Mouse (Mus musculus): ENCODE data around the gene Bckdha. TPM values are rescaled to one million over a fixed set of nuclear protein-coding genes. Genes with fewer than 3 reads are reported as not detected.

Gene Bckdha
- polyA plus RNA-seq, 1 experiment from 2014 or later = 32.9 TPM

- Histone ChIP-seq H3K4me3 (ENCODE audit: low read depth, low read length) (no peak overlapping the region), H3K36me3 (ENCODE audit: control insufficient read depth, insufficient read depth, low read length) (no peaks in the 10 kb centered on the region), H3K4me2 (replicated peaks; ENCODE audit: low read depth, low read length) (no peak overlapping the region), H3K9me3 (ENCODE audit: control insufficient read depth, low read length) (no peaks in the 10 kb centered on the region), H3K4me1 (replicated peaks; ENCODE audit: control insufficient read depth, insufficient read depth, low read length) (no peaks in the 10 kb centered on the region), H3K9ac (ENCODE audit: low read depth, low read length) (no peak overlapping the region), H3K27ac (ENCODE audit: low read depth, low read length) (no peak overlapping the region), H3K27me3 (ENCODE audit: control insufficient read depth, insufficient read depth, low read length) (no peaks in the 10 kb centered on the region)
- DNase-seq (ENCODE audit: low spot score) (no peak), ATAC-seq (ENCODE audit: low FRiP score) (no peak)
- WGBS = 89% methylated on average over 5 of the region's 5 CpGs
Measured at GRCm38 (mm10) chr7:25637099-25637498, 21.7 kb downstream of the Bckdha start.

- WGBS = 66% methylated on average over 3 of the region's 3 CpGs
- Histone ChIP-seq H3K4me1 (replicated peaks; ENCODE audit: control insufficient read depth, insufficient read depth, low read length) (no peaks in the 10 kb centered on the region), H3K4me2 (replicated peaks; ENCODE audit: low read depth, low read length) (no peak overlapping the region), H3K4me3 (ENCODE audit: low read depth, low read length) (no peak overlapping the region), H3K36me3 (ENCODE audit: control insufficient read depth, insufficient read depth, low read length) (no peaks in the 10 kb centered on the region), H3K9ac (ENCODE audit: low read depth, low read length) (no peak overlapping the region), H3K27me3 (ENCODE audit: control insufficient read depth, insufficient read depth, low read length) (no peaks in the 10 kb centered on the region), H3K27ac (ENCODE audit: low read depth, low read length) (no peak overlapping the region), H3K9me3 (ENCODE audit: control insufficient read depth, low read length) (no peaks in the 10 kb centered on the region)
- no peak for DNase-seq (ENCODE audit: low spot score)
- ATAC-seq (ENCODE audit: low FRiP score) = no peak
Measured at GRCm38 (mm10) chr7:25636373-25636772, 22.4 kb downstream of the Bckdha start.

DNA sequence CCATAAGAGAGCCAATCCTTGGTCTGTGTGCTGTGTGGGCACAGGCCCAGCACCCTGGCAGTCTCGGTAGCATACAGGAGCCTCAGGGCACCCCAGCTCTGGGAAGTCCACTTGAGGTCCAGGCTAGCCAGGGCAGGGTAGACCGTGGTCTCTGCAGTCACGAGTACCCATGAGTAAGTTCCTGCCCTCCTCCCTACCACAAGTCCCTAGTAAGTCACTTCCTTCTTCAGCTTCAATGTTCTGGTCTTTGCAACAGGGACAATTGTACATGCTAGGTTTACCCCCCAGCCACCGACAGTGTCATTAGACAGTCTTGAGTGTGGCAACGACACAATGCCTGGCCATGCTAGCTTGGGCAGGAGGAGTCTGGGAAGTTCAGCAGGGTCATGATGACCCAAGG is 26.1 kb downstream of the Bckdha start:
- WGBS = 91% methylated on average over 5 of the region's 5 CpGs
- Histone ChIP-seq H3K27ac (ENCODE audit: low read depth, low read length) (no peak overlapping the region), H3K27me3 (ENCODE audit: control insufficient read depth, insufficient read depth, low read length) (peaks cover 4% of the 10 kb centered on the region; the same call in 1 of the 2 replicates), H3K9ac (ENCODE audit: low read depth, low read length) (no peak overlapping the region), H3K4me1 (replicated peaks; ENCODE audit: control insufficient read depth, insufficient read depth, low read length) (no peaks in the 10 kb centered on the region; the same call in 1 of the 2 replicates), H3K9me3 (ENCODE audit: control insufficient read depth, low read length) (no peaks in the 10 kb centered on the region), H3K36me3 (ENCODE audit: control insufficient read depth, insufficient read depth, low read length) (no peaks in the 10 kb centered on the region), H3K4me2 (replicated peaks; ENCODE audit: low read depth, low read length) (no peak overlapping the region), H3K4me3 (ENCODE audit: low read depth, low read length) (no peak overlapping the region)
- ATAC-seq (ENCODE audit: low FRiP score) (no peak), DNase-seq (ENCODE audit: low spot score) (no peak)

DNA sequence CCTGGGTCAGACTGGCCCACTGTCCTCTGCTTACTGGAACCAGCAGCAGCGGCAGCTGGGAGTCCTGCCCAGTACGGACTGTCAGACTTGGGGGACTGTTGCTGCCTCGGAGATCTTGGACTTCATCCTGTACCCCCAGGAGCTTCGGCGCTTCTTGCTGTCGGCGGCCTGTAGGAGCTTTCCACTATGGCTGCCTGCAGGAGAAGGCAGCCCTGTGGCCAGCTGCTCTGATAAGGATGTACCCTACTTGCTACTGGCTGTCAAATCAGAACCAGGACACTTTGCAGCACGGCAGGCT is 30.5 kb downstream of the Bckdha start:
- DNase-seq (ENCODE audit: low spot score) (no peak), ATAC-seq (ENCODE audit: low FRiP score) (no peak)
- Histone ChIP-seq H3K4me1 (replicated peaks; ENCODE audit: control insufficient read depth, insufficient read depth, low read length) (peaks cover 3% of the 10 kb centered on the region; the same call in 1 of the 2 replicates), H3K4me3 (ENCODE audit: low read depth, low read length) (no peak overlapping the region), H3K9me3 (ENCODE audit: control insufficient read depth, low read length) (no peaks in the 10 kb centered on the region), H3K9ac (ENCODE audit: low read depth, low read length) (no peak overlapping the region), H3K36me3 (ENCODE audit: control insufficient read depth, insufficient read depth, low read length) (no peaks in the 10 kb centered on the region), H3K27ac (ENCODE audit: low read depth, low read length) (no peak overlapping the region), H3K27me3 (ENCODE audit: control insufficient read depth, insufficient read depth, low read length) (peaks cover 7% of the 10 kb centered on the region; the same call in 1 of the 2 replicates), H3K4me2 (replicated peaks; ENCODE audit: low read depth, low read length) (no peak overlapping the region)
- 66% methylated on average over 8 of the region's 8 CpGs for WGBS

DNA sequence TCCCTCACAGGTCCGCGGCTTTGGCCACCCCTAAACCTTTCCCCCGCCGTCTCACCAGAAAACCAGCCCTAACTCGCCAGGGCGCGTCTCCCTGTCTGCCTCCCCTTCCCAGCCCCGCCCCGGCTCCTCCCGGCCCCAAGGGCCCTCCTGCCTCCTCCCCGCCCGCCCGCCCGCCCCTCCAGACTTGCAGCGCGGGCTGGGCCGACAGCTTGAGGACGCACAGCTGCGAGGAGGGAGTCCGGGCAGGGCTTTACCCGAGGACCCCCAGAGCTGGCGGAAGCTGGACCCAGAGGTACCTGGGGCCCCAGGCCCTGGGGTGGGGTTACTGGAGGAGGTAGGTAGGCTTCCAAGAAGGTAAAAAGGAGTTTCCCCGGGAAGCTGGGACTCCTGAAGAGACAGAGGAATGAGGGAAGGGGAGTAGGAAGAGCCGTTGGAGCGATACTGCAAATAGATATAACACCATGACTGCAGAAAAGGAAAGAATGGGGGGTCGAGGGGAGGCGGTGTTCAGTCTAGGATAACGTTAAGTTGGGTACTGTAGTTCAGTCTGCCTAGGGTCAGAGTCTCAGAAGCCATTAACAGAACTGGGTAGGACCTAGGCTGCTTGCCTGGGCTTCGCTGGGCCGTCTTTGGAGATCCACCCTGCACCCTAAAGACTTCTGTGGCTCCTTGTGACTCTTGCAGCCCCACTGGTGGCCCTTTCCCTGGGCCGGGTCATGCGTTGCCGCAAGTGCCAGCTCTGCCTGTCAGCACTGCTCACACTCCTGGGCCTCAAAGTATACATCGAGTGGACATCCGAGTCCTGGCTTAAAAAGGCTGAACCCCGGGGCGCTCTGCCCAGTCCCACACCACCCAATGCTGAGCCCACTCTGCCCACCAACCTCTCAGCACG is 31.1 kb downstream of the Bckdha start:
- Histone ChIP-seq H3K9ac (ENCODE audit: low read depth, low read length) (peak overlapping the region; percentile 42; the same call in 1 of the 2 replicates), H3K27me3 (ENCODE audit: control insufficient read depth, insufficient read depth, low read length) (peaks cover 7% of the 10 kb centered on the region; the same call in 1 of the 2 replicates), H3K4me1 (replicated peaks; ENCODE audit: control insufficient read depth, insufficient read depth, low read length) (peaks cover 3% of the 10 kb centered on the region; the same call in 1 of the 2 replicates), H3K9me3 (ENCODE audit: control insufficient read depth, low read length) (no peaks in the 10 kb centered on the region), H3K36me3 (ENCODE audit: control insufficient read depth, insufficient read depth, low read length) (no peaks in the 10 kb centered on the region), H3K4me3 (ENCODE audit: low read depth, low read length) (peak overlapping the region; percentile 2; the same call in 1 of the 2 replicates), H3K4me2 (replicated peaks; ENCODE audit: low read depth, low read length) (peak overlapping the region; percentile 24), H3K27ac (ENCODE audit: low read depth, low read length) (no peak overlapping the region; the same call in 1 of the 2 replicates)
- WGBS = 20% methylated on average over 37 of the region's 38 CpGs
- ATAC-seq (ENCODE audit: low FRiP score) (peak; percentile 45; the same call in 1 of the 2 replicates), DNase-seq (ENCODE audit: low spot score) (peak; percentile 45)

DNA sequence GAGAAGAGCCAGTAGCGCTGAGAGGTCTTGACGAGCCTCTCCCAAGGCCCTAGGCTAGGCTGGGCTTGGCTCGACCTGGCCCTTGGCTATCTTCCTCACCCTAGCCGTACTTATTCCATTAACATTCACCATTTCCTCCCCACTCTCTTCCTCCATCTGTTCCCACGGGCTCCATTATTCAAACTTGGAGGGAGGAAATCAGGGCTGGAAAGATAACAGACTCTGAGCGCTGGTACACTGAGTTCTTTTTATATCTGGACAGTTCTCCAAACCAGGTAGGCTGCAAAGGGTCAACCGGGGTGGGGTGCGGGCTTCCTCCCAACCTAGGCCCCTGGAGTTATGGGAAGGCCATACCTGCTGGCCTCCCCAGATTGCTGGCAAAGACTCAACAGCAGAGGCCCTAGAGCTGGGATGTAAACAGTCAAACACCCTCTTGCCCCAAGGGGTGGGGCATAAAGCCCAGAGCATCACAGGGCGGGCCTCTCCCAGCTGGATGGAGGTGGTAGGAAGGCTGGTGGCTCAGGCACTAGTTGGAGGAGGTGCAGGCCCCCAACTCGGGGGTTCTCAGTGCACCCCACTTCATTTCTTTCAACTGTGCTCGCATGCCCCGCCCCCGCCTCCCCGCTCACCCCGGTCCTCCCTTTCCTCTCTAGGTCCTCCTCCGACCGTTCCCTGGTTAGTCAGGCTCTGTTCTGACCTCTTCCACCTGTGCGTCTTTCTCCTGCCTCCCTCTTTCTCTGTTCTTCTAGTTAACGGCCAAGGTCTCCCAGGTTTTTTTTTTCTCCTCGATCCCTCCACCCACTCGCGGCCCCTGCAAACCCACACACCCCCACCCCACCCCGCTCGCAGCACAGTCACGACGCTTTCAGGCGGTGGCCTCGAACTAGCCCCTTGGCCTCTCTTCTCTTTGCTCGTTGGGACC is 32.0 kb downstream of the Bckdha start, which contains the start of gene B3gnt8:
TSS of gene B3gnt8 (plus strand) at position 146 of the 922 bp plus-strand sequence.
- peak within 1 kb of the TSS; percentile 24 for H3K4me2 ChIP-seq (replicated peaks; ENCODE audit: low read depth, low read length)
- 0 out of 2 replicates have a peak, but pooled peaks have one; percentile 4 for ATAC-seq (ENCODE audit: low FRiP score)
- no peak within 1 kb of the TSS; the same call in 1 of the 2 replicates for H3K27ac ChIP-seq (ENCODE audit: low read depth, low read length)
- H3K36me3 ChIP-seq (ENCODE audit: control insufficient read depth, insufficient read depth, low read length) = no peaks in the 10 kb centered on the region
- H3K9me3 ChIP-seq (ENCODE audit: control insufficient read depth, low read length) = no peaks in the 10 kb centered on the region
- H3K4me3 ChIP-seq (ENCODE audit: low read depth, low read length) = peak within 1 kb of the TSS; percentile 2; the same call in 1 of the 2 replicates
- 23% methylated on average over 25 of the region's 29 CpGs for WGBS
- H3K9ac ChIP-seq (ENCODE audit: low read depth, low read length) = peak within 1 kb of the TSS; percentile 42; the same call in 1 of the 2 replicates
- no peak for DNase-seq (ENCODE audit: low spot score)
- H3K27me3 ChIP-seq (ENCODE audit: control insufficient read depth, insufficient read depth, low read length) = peaks cover 7% of the 10 kb centered on the region; the same call in 1 of the 2 replicates
- peaks cover 3% of the 10 kb centered on the region; the same call in 1 of the 2 replicates for H3K4me1 ChIP-seq (replicated peaks; ENCODE audit: control insufficient read depth, insufficient read depth, low read length)

DNA sequence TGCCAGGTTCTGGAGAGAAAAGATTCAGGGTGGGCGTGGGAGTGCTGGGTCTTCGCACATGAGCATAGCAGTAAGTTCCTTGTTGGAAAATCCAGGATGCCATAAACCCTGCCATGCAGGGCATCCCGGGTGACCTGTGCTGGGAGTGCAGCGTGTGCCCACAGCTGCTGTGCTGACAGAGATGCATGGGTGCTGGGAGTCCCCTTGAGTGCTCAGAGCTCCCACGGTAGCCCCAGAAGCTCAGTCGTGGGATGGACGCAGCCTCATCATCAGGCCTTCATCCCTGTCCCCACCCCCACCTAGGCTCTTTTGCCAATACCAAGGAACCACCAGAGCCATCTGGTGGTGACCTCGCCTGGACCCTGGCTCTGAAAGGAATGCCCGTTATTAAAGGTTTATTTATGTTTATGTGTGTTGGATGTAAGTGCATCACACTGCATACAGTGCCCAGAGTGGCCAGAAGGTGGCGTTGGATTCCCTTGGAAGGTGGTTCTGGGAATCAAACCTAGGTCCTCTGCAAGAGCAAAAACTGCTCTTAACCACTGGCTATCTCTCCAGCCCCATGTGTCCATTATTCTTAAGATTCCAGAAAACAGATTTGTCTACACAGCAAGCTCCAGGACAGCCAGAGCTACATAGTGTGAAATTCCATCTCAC is 33.1 kb downstream of the Bckdha start:
- no peak overlapping the region for H3K4me2 ChIP-seq (replicated peaks; ENCODE audit: low read depth, low read length)
- no peak overlapping the region for H3K9ac ChIP-seq (ENCODE audit: low read depth, low read length)
- no peaks in the 10 kb centered on the region for H3K9me3 ChIP-seq (ENCODE audit: control insufficient read depth, low read length)
- H3K4me3 ChIP-seq (ENCODE audit: low read depth, low read length) = no peak overlapping the region
- H3K4me1 ChIP-seq (replicated peaks; ENCODE audit: control insufficient read depth, insufficient read depth, low read length) = peaks cover 3% of the 10 kb centered on the region; the same call in 1 of the 2 replicates
- WGBS = 78% methylated on average over 10 of the region's 10 CpGs
- H3K36me3 ChIP-seq (ENCODE audit: control insufficient read depth, insufficient read depth, low read length) = no peaks in the 10 kb centered on the region
- ATAC-seq (ENCODE audit: low FRiP score) (no peak), DNase-seq (ENCODE audit: low spot score) (peak; percentile 35)
- no peak overlapping the region for H3K27ac ChIP-seq (ENCODE audit: low read depth, low read length)
- peaks cover 7% of the 10 kb centered on the region; the same call in 1 of the 2 replicates for H3K27me3 ChIP-seq (ENCODE audit: control insufficient read depth, insufficient read depth, low read length)

DNA sequence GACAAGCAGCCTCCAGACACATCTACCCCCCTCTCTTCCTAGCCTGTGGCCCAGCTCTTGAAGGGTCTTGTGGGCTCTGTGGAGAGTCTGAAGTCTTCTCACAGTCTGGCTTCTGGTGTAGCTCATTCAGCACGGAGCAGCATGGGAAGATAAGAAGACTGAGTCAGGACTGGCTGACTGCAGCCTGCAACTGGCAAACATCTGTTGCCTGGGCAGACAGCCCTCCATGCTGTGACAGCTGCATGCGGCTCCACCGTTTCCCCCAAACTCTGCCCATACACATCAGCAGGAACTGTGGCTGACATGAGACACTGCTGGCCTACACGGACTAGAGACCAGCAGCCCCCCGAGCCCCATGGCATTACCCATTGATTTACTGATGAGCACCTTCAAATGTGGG is 33.9 kb downstream of the Bckdha start:
- H3K4me2 ChIP-seq (replicated peaks; ENCODE audit: low read depth, low read length) = no peak overlapping the region

More for the DNA sequence above, 33.9 kb downstream of the Bckdha start:
- H3K36me3 ChIP-seq (ENCODE audit: control insufficient read depth, insufficient read depth, low read length) = no peaks in the 10 kb centered on the region
- DNase-seq (ENCODE audit: low spot score) (no peak), ATAC-seq (ENCODE audit: low FRiP score) (no peak)
- H3K9ac ChIP-seq (ENCODE audit: low read depth, low read length) = no peak overlapping the region
- H3K9me3 ChIP-seq (ENCODE audit: control insufficient read depth, low read length) = no peaks in the 10 kb centered on the region
- peaks cover 7% of the 10 kb centered on the region; the same call in 1 of the 2 replicates for H3K27me3 ChIP-seq (ENCODE audit: control insufficient read depth, insufficient read depth, low read length)
- no peak overlapping the region for H3K4me3 ChIP-seq (ENCODE audit: low read depth, low read length)
- H3K27ac ChIP-seq (ENCODE audit: low read depth, low read length) = no peak overlapping the region
- WGBS = 79% methylated on average over 5 of the region's 5 CpGs
- peaks cover 3% of the 10 kb centered on the region; the same call in 1 of the 2 replicates for H3K4me1 ChIP-seq (replicated peaks; ENCODE audit: control insufficient read depth, insufficient read depth, low read length)

Measured in hindbrain, embryonic 11.5 days (tissue).